Mouse (Mus musculus): Measurements from ENCODE around the gene Ano2. TPM values are rescaled to one million over a fixed set of nuclear protein-coding genes. Genes with fewer than 3 reads are reported as not detected.

The Ano2 gene
- polyA plus RNA-seq, 1 experiment, result not detected

DNA sequence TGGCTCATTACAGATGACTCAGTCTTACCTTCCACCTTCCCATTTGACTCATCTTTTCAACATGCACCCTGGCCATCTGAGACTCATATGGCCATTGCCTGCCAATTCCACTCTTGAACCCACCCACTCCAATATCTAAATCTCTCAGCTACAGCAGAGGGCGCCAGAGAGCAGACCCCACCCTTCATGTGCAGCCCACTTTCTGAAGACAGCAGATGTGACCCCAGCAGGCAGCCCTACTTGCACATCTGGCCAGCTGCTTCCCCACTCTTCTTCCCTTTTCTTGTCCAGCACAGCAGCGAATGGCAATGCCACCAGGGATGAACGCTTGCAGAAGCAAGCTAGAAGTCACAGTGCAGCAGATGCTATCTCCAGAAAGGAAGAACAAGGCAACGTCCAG is 355.7 kb downstream of the Ano2 start:
- H3K36me3 ChIP-seq (ENCODE audit: control insufficient read depth, insufficient read depth), result no peaks in the 10 kb centered on the region
- TF ChIP-seq CEBPB (IDR thresholded peaks at IDR 0.05; ENCODE audit: insufficient read depth, poor library complexity, severe bottlenecking) (no peak), REST (IDR thresholded peaks at IDR 0.05; ENCODE audit: insufficient read depth, insufficient read length) (no peak), POLR2A (IDR thresholded peaks at IDR 0.05; ENCODE audit: insufficient read length, low read depth) (no peak), MAX (IDR thresholded peaks at IDR 0.05; ENCODE audit: low read depth) (no peak), SRF (IDR thresholded peaks at IDR 0.05; ENCODE audit: control insufficient read depth, insufficient read length, low read depth) (no peak), TCF3 (IDR thresholded peaks at IDR 0.05; ENCODE audit: insufficient read length, low read depth) (no peak), POLR2AphosphoS2 (IDR thresholded peaks at IDR 0.05; ENCODE audit: insufficient read length, low read depth) (no peak), TCF12 (IDR thresholded peaks at IDR 0.05; ENCODE audit: insufficient read depth, poor library complexity, severe bottlenecking) (no peak), E2F4 (IDR thresholded peaks at IDR 0.05; ENCODE audit: insufficient read depth) (no peak), MYOG (IDR thresholded peaks at IDR 0.05; ENCODE audit: control insufficient read depth in 1 of 3, insufficient read depth in 1 of 3, insufficient read length in 2 of 3, low read depth in 2 of 3) (no peak)
- H3K4me3 ChIP-seq, result no peak overlapping the region
- H3K27me3 ChIP-seq (ENCODE audit: control insufficient read depth, insufficient read depth, insufficient read length), result no peaks in the 10 kb centered on the region
- no peak overlapping the region for H3ac ChIP-seq (ENCODE audit: control insufficient read depth, insufficient read length)
- H3K79me2 ChIP-seq (ENCODE audit: control insufficient read depth, insufficient read depth), result no peaks in the 10 kb centered on the region
- no peak overlapping the region for H3K4me2 ChIP-seq (ENCODE audit: low read depth)

- H3K27me3 ChIP-seq (ENCODE audit: control insufficient read depth, insufficient read depth, insufficient read length), result no peaks in the 10 kb centered on the region
- H3K4me3 ChIP-seq, result no peak overlapping the region
- H3ac ChIP-seq (ENCODE audit: control insufficient read depth, insufficient read length), result no peak overlapping the region
- no peaks in the 10 kb centered on the region for H3K36me3 ChIP-seq (ENCODE audit: control insufficient read depth, insufficient read depth)
- H3K79me2 ChIP-seq (ENCODE audit: control insufficient read depth, insufficient read depth), result no peaks in the 10 kb centered on the region
- no peak overlapping the region for H3K4me2 ChIP-seq (ENCODE audit: low read depth)
- no peak for TF ChIP-seq POLR2AphosphoS2 (IDR thresholded peaks at IDR 0.05; ENCODE audit: insufficient read length, low read depth)
- TF ChIP-seq TCF3 (IDR thresholded peaks at IDR 0.05; ENCODE audit: insufficient read length, low read depth), result no peak
- no peak for TF ChIP-seq USF1 (IDR thresholded peaks at IDR 0.05; ENCODE audit: low read depth)
- no peak for TF ChIP-seq CEBPB (IDR thresholded peaks at IDR 0.05; ENCODE audit: insufficient read depth, poor library complexity, severe bottlenecking)
- TF ChIP-seq SRF (IDR thresholded peaks at IDR 0.05; ENCODE audit: control insufficient read depth, insufficient read length, low read depth), result no peak
These were observed 358.0 kb downstream of the Ano2 start for GRCm38 (mm10) chr6:126048206-126048605.

GRCm38 (mm10) chr6:126053136-126053535 is 362.9 kb downstream of the Ano2 start:
- no peaks in the 10 kb centered on the region for H3K36me3 ChIP-seq (ENCODE audit: control insufficient read depth, insufficient read depth)
- H3K4me2 ChIP-seq (ENCODE audit: low read depth), result no peak overlapping the region
- no peak overlapping the region for H3ac ChIP-seq (ENCODE audit: control insufficient read depth, insufficient read length)
- no peaks in the 10 kb centered on the region for H3K27me3 ChIP-seq (ENCODE audit: control insufficient read depth, insufficient read depth, insufficient read length)
- H3K79me2 ChIP-seq (ENCODE audit: control insufficient read depth, insufficient read depth), result no peaks in the 10 kb centered on the region
- TF ChIP-seq MYOG (IDR thresholded peaks at IDR 0.05; ENCODE audit: control insufficient read depth in 1 of 3, insufficient read depth in 1 of 3, insufficient read length in 2 of 3, low read depth in 2 of 3) (no peak), SRF (IDR thresholded peaks at IDR 0.05; ENCODE audit: control insufficient read depth, insufficient read length, low read depth) (no peak), TCF12 (IDR thresholded peaks at IDR 0.05; ENCODE audit: insufficient read depth, poor library complexity, severe bottlenecking) (no peak), REST (IDR thresholded peaks at IDR 0.05; ENCODE audit: insufficient read depth, insufficient read length) (no peak), TCF3 (IDR thresholded peaks at IDR 0.05; ENCODE audit: insufficient read length, low read depth) (no peak), POLR2A (IDR thresholded peaks at IDR 0.05; ENCODE audit: insufficient read length, low read depth) (no peak), USF1 (IDR thresholded peaks at IDR 0.05; ENCODE audit: low read depth) (no peak), MAX (IDR thresholded peaks at IDR 0.05; ENCODE audit: low read depth) (no peak), E2F4 (IDR thresholded peaks at IDR 0.05; ENCODE audit: insufficient read depth) (no peak), MYOD1 (IDR thresholded peaks at IDR 0.05; ENCODE audit: control insufficient read depth in 1 of 3, insufficient read length in 2 of 3, low read depth in 2 of 3) (no peak), POLR2AphosphoS2 (IDR thresholded peaks at IDR 0.05; ENCODE audit: insufficient read length, low read depth) (no peak), CEBPB (IDR thresholded peaks at IDR 0.05; ENCODE audit: insufficient read depth, poor library complexity, severe bottlenecking) (no peak)
- H3K4me3 ChIP-seq, result no peak overlapping the region

- Histone ChIP-seq H3K79me2 (ENCODE audit: control insufficient read depth, insufficient read depth) (no peaks in the 10 kb centered on the region), H3ac (ENCODE audit: control insufficient read depth, insufficient read length) (no peak overlapping the region), H3K27me3 (ENCODE audit: control insufficient read depth, insufficient read depth, insufficient read length) (no peaks in the 10 kb centered on the region), H3K4me3 (no peak overlapping the region), H3K4me2 (ENCODE audit: low read depth) (no peak overlapping the region), H3K36me3 (ENCODE audit: control insufficient read depth, insufficient read depth) (no peaks in the 10 kb centered on the region)
- no peak for TF ChIP-seq POLR2A (IDR thresholded peaks at IDR 0.05; ENCODE audit: insufficient read length, low read depth)
- TF ChIP-seq REST (IDR thresholded peaks at IDR 0.05; ENCODE audit: insufficient read depth, insufficient read length), result no peak
- TF ChIP-seq CEBPB (IDR thresholded peaks at IDR 0.05; ENCODE audit: insufficient read depth, poor library complexity, severe bottlenecking), result no peak
- no peak for TF ChIP-seq SRF (IDR thresholded peaks at IDR 0.05; ENCODE audit: control insufficient read depth, insufficient read length, low read depth)
- TF ChIP-seq MAX (IDR thresholded peaks at IDR 0.05; ENCODE audit: low read depth), result no peak
- no peak for TF ChIP-seq USF1 (IDR thresholded peaks at IDR 0.05; ENCODE audit: low read depth)
- TF ChIP-seq POLR2AphosphoS2 (IDR thresholded peaks at IDR 0.05; ENCODE audit: insufficient read length, low read depth), result no peak
- TF ChIP-seq E2F4 (IDR thresholded peaks at IDR 0.05; ENCODE audit: insufficient read depth), result no peak
- TF ChIP-seq MYOD1 (IDR thresholded peaks at IDR 0.05; ENCODE audit: control insufficient read depth in 1 of 3, insufficient read length in 2 of 3, low read depth in 2 of 3), result no peak
- no peak for TF ChIP-seq TCF12 (IDR thresholded peaks at IDR 0.05; ENCODE audit: insufficient read depth, poor library complexity, severe bottlenecking)
- TF ChIP-seq TCF3 (IDR thresholded peaks at IDR 0.05; ENCODE audit: insufficient read length, low read depth), result no peak
- TF ChIP-seq MYOG (IDR thresholded peaks at IDR 0.05; ENCODE audit: control insufficient read depth in 1 of 3, insufficient read depth in 1 of 3, insufficient read length in 2 of 3, low read depth in 2 of 3), result no peak
These were observed 367.5 kb downstream of the Ano2 start for GRCm38 (mm10) chr6:126057706-126058105.

DNA sequence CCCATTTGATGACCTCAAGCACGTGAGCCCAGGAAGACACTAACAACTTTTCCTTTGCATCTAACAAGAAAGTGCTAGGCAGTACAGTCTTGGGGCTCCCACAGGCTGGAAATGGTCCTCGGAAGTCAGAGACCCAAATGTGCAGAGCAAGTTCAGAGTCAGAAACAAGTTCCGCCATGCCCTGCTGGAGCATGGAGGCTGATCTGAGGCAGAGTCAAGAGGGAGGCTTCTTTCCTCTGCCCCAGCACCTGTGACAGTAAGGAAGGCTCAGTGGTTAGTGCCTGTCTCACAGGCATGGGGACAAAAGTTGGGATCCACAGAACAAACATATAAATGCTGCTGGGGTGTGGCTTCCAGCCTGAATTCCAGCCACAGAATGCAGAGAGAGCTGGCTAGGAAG is 390.3 kb downstream of the Ano2 start:
- H3ac ChIP-seq (ENCODE audit: control insufficient read depth, insufficient read length), result no peak overlapping the region
- no peak overlapping the region for H3K4me3 ChIP-seq
- no peak overlapping the region for H3K4me2 ChIP-seq (ENCODE audit: low read depth)
- no peak for TF ChIP-seq TCF3 (IDR thresholded peaks at IDR 0.05; ENCODE audit: insufficient read length, low read depth)
- TF ChIP-seq POLR2A (IDR thresholded peaks at IDR 0.05; ENCODE audit: insufficient read length, low read depth), result no peak
- TF ChIP-seq TCF12 (IDR thresholded peaks at IDR 0.05; ENCODE audit: insufficient read depth, poor library complexity, severe bottlenecking), result no peak
- H3K27me3 ChIP-seq (ENCODE audit: control insufficient read depth, insufficient read depth, insufficient read length), result no peaks in the 10 kb centered on the region
- no peaks in the 10 kb centered on the region for H3K36me3 ChIP-seq (ENCODE audit: control insufficient read depth, insufficient read depth)
- H3K79me2 ChIP-seq (ENCODE audit: control insufficient read depth, insufficient read depth), result no peaks in the 10 kb centered on the region

Measured in myocyte (in vitro differentiated cells).